Mouse (Mus musculus): ENCODE results near the gene Polr2b. TPM values are rescaled to one million over a fixed set of nuclear protein-coding genes. Genes with fewer than 3 reads are reported as not detected.

Gene Polr2b
- total RNA-seq, 2 experiments from 2014 or later: 110 to 138 TPM

GRCm38 (mm10) chr5:77362120-77362519, 52.2 kb downstream of the Polr2b start:
- no peak for ATAC-seq (replicated peaks; ENCODE audit: poor library complexity)

DNA sequence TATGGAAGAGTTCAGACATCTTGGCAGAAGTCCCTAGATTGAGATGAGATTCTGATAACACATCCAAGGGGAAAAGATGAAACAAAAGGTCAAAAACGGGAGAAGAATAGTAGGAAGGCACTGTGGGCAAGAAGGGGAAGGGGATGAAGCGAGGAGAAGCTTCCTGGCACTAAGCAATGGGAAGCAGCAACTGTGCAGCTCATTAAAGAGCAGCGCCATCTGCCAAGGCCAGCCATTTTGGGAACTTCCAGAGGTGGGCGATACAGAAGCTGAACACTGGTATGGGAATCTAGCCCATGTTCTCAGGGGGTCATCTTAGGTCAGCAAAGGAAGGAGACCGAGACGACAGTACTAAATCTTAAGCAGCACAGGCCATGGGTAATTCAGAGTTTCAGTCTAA, 53.7 kb downstream of the Polr2b start:
- no peak for ATAC-seq (replicated peaks; ENCODE audit: poor library complexity)

DNA sequence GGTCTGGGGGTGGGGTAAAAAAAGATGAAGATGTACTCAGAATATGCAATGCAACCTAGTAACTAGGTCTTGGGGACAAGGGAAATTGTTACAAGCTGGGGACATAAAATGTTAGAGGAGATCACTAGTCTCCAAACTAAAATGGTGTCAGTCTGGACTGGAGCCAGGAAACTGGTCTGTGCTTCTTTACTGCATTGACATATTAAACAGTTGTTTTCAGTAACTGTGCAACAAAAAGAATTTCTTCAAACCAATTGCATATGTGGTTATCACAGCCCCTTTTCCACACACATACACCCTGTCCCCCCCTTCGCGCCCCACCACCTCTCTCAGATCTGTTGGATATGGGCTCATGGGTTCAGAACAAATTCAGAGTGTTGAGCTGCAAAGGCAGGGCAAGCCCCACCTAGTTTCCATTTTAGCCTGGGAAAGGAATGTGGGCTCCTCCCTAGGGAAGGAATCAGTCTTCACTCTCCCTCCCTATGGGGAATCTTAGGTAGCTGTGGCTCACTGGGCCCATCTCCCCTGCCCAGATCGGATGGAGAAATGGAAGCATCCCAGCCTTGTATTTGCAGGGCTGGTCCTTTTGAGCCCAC, 54.6 kb downstream of the Polr2b start:
- no peak for ATAC-seq (replicated peaks; ENCODE audit: poor library complexity)

DNA sequence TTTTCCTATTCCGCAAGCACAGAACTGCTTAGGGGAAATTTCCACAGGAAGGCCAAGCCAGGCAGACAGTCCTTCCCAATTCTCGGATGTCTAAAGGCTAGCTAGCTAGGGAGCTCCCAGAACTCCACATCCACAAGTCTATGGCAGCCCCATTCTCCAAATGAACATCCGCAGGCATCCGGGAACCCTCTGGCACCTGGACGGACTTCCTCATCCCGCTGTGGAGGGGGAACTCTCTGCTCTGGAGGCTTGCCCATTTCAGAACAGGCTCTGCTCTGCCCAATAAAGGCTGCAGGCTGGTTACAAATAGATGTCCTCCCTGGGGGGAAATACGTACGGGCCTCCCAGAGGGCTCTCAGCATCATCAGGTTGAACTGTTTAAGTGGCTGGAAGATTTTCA, 56.4 kb downstream of the Polr2b start:
- ATAC-seq (replicated peaks; ENCODE audit: poor library complexity): no peak

GRCm38 (mm10) chr5:77367145-77367544, 57.2 kb downstream of the Polr2b start:
- ATAC-seq (replicated peaks; ENCODE audit: poor library complexity): no peak

DNA sequence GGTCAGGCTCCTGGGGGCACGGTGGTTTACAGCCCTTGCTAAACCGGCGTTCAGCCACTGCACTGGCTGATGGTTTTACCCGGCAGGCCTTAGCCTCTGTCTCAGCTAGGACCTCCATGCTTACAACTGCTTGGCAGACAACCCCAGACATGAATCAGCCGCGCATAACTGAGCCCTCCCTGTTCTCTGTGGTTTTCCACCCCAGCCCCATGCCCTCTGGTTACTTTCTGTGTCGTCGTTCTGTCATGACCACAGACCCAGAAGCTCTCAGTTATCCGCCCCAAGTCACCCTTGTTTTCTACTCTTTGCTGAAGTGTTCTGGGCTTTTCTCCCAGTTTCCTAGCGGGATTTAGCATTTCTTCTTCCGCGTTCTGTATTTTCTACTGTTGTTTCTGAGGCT, 57.7 kb downstream of the Polr2b start:
- peak; percentile 55 for ATAC-seq (replicated peaks; ENCODE audit: poor library complexity)

DNA sequence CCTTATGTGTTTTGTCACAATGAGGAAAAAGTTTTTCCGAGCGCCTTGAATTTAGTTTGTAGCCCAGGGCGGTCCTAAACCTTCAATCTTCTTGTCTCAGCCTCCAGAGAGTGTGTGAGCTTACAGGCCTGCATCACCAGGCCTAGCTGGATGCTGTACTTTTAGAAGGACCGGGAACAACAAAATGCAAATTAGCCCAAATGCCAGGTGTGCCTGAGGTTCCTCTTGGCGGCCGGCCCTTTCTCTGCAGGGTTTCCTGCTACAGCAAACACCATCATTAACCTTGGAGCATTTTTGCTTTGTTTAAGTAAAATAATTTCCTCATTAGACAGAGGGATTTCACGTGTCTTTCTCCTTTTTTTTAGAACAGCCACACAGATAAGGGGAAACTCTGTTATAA, 58.2 kb downstream of the Polr2b start:
- ATAC-seq (replicated peaks; ENCODE audit: poor library complexity): no peak

DNA sequence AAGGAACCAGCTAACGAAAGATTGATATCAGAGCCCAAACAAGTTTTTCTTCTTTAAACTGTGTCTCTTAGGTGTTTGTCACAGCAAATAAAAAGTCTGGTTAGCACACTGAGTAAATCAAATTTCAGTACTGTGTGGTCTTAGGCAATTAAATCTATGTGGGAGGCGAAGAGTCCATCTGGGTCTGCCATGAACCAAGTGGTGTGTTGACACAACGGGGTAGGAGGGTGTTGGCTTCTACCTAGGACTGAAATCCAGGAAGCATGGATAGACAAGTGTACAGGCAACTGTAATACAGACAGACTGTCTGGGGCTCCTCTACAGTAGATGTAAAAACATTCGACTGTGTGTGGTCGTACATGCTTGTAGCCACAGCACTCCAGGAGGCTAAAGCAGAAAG, 59.4 kb downstream of the Polr2b start:
- ATAC-seq (replicated peaks; ENCODE audit: poor library complexity): no peak

DNA sequence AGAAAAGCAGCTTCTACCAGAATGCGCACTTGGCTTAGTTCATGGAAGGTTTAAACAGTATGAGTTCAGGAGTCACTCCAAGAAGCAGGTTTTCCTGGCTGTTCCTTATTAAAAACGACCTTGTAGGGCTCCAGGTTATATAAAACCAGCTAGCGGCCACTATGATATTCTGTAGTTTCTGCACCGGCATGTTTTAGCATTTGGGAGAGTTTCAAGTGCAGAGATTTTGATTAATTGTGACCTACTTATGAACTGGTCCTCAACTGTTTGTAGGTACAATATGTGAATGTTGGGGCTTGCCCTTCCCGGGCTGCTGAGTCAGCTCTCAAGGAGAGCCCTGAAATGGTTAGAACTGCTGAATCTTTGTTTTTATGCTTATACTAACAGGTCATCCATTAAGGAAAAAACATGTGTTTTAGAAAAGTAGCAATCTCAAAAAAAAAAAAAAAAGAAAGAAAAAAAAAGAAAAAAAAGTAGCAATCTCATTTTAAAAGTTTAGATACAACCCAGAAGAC, 60.5 kb downstream of the Polr2b start:
- no peak for ATAC-seq (replicated peaks; ENCODE audit: poor library complexity)

DNA sequence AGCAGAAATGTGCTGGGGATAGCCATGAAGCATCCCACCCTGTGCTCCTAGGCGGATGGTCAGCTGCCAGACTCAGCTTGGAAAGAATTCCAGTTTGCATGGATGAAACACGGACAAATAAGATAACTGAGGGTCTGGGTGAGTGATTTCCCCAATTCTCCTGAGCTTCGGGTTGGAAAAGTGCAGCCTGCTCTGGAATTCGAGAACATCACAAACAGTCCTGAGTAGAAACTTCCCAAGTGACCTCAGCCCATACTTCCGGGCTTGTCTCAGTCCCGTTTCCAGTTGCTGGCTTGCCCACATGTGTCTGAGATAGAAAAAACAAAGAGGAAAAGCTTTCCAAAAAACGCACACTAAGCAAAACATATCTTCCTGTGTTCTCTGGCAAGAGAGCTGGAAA, 62.3 kb downstream of the Polr2b start:
- ATAC-seq (replicated peaks; ENCODE audit: poor library complexity): no peak

GRCm38 (mm10) chr5:77372778-77373177, 62.8 kb downstream of the Polr2b start:
- ATAC-seq (replicated peaks; ENCODE audit: poor library complexity): peak; percentile 82

DNA sequence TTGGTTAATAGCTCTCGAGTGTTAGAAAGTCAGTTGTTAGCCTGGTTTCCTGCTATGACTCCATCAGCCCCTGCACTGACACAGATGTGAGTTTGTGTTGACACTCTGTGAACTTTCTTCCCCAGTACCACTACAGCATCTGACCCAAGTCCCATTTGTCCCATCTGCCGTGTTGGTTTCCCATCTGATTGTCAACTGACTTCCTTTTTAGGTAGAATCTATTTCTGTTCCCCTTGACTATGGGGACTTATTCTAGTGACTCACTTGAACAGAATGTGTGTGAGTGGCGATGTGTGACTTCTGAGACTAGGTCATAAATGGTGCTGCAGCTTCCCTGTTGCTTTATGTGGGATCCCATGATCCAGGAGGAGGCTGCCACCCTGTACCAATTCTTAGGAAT, 65.0 kb downstream of the Polr2b start:
- ATAC-seq (replicated peaks; ENCODE audit: poor library complexity): peak; percentile 69

GRCm38 (mm10) chr5:77375546-77375945, 65.6 kb downstream of the Polr2b start:
- ATAC-seq (replicated peaks; ENCODE audit: poor library complexity): no peak

DNA sequence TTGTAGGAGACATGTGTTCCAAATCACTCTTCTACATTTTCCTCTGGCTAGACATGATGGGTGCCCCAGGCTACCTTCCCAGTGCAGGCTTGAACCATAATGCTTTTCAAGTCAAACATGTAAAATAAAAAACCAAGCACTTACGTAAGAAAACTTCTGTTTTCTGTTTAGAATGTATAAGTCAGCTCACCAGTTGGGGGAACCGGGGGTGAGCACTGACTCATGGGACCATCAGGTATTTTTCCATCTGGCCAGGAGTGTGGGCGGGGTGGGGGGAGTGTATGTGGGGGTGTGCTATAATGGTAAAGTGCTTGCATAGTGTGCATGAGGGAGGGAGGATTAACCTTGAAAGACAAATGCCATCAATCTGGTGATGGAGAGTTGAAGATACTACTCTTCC, 68.1 kb downstream of the Polr2b start:
- ATAC-seq (replicated peaks; ENCODE audit: poor library complexity): no peak

- no peak for ATAC-seq (replicated peaks; ENCODE audit: poor library complexity)
These were observed 69.6 kb downstream of the Polr2b start for GRCm38 (mm10) chr5:77379434-77380135.

DNA sequence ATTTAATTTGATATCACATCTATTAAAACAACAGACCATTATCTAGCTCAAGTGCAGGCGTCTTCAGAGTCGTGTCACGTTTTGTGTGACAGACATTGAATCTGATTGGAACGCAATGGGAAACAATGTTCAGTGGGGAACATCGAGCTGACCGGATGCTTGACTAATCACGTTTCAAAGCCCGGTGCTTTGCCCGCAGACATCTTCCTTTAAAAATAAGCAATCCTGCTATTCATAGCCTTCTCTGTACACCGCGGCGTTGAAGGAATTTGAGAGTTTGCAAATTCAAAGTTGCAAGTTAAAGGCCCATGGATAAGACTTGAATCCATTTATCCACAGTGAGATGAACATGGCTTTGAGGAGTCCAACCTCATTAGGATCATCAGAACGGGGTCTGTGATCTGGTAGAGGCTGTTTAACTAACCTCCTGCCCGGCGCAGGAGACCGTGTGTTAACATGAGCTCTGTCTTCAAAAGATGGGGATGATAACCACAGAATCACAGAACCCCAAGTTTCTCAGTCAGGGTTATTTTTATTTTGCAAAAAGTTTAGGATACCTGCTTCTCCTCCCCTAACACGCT, 70.5 kb downstream of the Polr2b start:
- no peak for ATAC-seq (replicated peaks; ENCODE audit: poor library complexity)

- no peak for ATAC-seq (replicated peaks; ENCODE audit: poor library complexity)
These were observed 71.3 kb downstream of the Polr2b start for GRCm38 (mm10) chr5:77381283-77381682.

DNA sequence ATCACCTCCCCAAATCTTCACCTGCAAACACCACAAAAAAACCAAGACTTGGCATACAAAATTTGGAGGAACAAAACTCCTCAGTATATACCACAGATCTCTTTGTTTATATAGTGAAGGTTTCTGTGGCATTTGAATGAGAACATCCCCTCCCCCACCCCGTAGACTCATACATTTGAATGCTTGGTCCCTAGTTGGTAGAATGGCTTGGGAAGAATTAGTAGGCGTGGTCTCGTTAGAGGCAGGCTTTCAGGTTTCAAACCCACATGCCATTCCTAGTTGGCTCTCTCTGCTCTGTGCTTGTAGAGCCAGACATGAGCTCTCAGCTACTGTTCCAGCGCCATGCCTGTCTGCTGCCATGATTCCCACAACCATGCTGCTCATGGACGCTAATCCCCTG, 71.7 kb downstream of the Polr2b start:
- no peak for ATAC-seq (replicated peaks; ENCODE audit: poor library complexity)

GRCm38 (mm10) chr5:77383799-77384554, 74.0 kb downstream of the Polr2b start:
- peak; percentile 73 for ATAC-seq (replicated peaks; ENCODE audit: poor library complexity)

DNA sequence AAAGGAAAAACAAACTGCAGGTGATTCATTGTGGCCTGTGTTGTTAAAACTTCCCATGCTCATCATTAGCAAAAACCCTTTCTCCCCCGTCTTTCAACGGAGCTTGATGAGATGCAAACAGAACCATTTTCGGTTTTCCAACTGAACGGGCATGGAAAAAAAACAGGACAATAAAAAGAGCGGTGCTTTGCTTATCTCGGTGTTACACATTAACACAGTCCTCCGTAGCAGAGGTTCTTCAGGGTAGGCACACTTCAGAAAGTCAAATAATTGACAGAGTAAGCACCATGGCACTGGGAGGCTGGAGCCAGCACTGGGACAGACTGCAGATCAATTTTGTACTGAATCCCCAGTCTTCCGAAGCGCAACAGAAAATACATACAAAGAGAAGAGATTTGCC, 74.8 kb downstream of the Polr2b start:
- no peak for ATAC-seq (replicated peaks; ENCODE audit: poor library complexity)

- ATAC-seq (replicated peaks; ENCODE audit: poor library complexity): no peak
These were observed 75.3 kb downstream of the Polr2b start for GRCm38 (mm10) chr5:77385221-77385620.

Data from megakaryocyte progenitor cell, adult 5-6 weeks (primary cell).